Mouse (Mus musculus) fat pad, adult 2 months (tissue): ENCODE data around the gene Mpl.

Experiments used
- DNase-seq: peaks from one replicate; pipeline ENCODE4 v3.0.0-alpha.2; 2011; ENCODE audit warnings: low read depth, low spot score; ENCODE audit errors: extremely low read depth

Mpl gene

GRCm38 (mm10) chr4:118427768-118428451 is 29.4 kb downstream of the Mpl start, which contains the start of gene Elovl1:
Gene Elovl1 (plus strand): TSS chr4:118428093.
- DNase-seq, result no peak

GRCm38 (mm10) chr4:118427415-118427767 is 29.9 kb downstream of the Mpl start:
- DNase-seq, result no peak

- DNase-seq, result no peak
Measured at GRCm38 (mm10) chr4:118425374-118425773, 31.9 kb downstream of the Mpl start.

- no peak for DNase-seq
Measured at GRCm38 (mm10) chr4:118424541-118425160, 32.7 kb downstream of the Mpl start.

- no peak for DNase-seq
Measured at GRCm38 (mm10) chr4:118421384-118421783, 35.9 kb downstream of the Mpl start.

- no peak for DNase-seq
Measured at GRCm38 (mm10) chr4:118417112-118417797, 40.1 kb downstream of the Mpl start.

GRCm38 (mm10) chr4:118416329-118416728 is 41.0 kb downstream of the Mpl start:
- DNase-seq, result no peak

- DNase-seq, result no peak
Measured at GRCm38 (mm10) chr4:118415779-118416178, 41.5 kb downstream of the Mpl start.

GRCm38 (mm10) chr4:118413553-118413952 is 43.8 kb downstream of the Mpl start:
- no peak for DNase-seq

- DNase-seq, result peak; percentile 88
Measured at GRCm38 (mm10) chr4:118410871-118411270, 46.4 kb downstream of the Mpl start.

GRCm38 (mm10) chr4:118409142-118409900 is 48.0 kb downstream of the Mpl start, which contains the start of the genes Szt2 and Med8:
Gene Szt2 (minus strand): TSS chr4:118409273.
Gene Med8 (plus strand): TSS chr4:118409337.
- no peak for DNase-seq

GRCm38 (mm10) chr4:118402701-118403100 is 54.6 kb downstream of the Mpl start:
- DNase-seq, result no peak

GRCm38 (mm10) chr4:118401918-118402317 is 55.4 kb downstream of the Mpl start:
- DNase-seq, result no peak

GRCm38 (mm10) chr4:118401421-118401820 is 55.9 kb downstream of the Mpl start:
- no peak for DNase-seq

- no peak for DNase-seq
Measured at GRCm38 (mm10) chr4:118398400-118398799, 58.9 kb downstream of the Mpl start.

GRCm38 (mm10) chr4:118396433-118396832 is 60.9 kb downstream of the Mpl start:
- no peak for DNase-seq

GRCm38 (mm10) chr4:118395289-118395688 is 62.0 kb downstream of the Mpl start:
- DNase-seq, result no peak

GRCm38 (mm10) chr4:118394505-118394904 is 62.8 kb downstream of the Mpl start:
- no peak for DNase-seq
